Mouse (Mus musculus) limb, embryonic 15.5 days (tissue): ENCODE results near the gene Zfhx3. TPM values are rescaled to one million over a fixed set of nuclear protein-coding genes. Genes with fewer than 3 reads are reported as not detected.

Experiments
- ATAC-seq: fragments of 200-750 bp; cut with Nextera tagmentation; 2 replicates; pipeline ENCODE4 v1.8.0; 2017; ENCODE audit warnings: low read depth, moderate TSS enrichment; ENCODE audit not compliant: insufficient number of reproducible peaks, low FRiP score, low TSS enrichment
- H3K27ac ChIP-seq: fragments of 300-500 bp; sonication (generic); 2 replicates; pipeline ENCODE4 v1.5.1; 2015; ENCODE audit warnings: moderate library complexity, mild to moderate bottlenecking, inconsistent platforms
- H3K27me3 ChIP-seq: fragments of 300-500 bp; sonication (generic); 2 replicates; pipeline ENCODE4 v1.6.1; 2015; ENCODE audit warnings: inconsistent platforms
- H3K36me3 ChIP-seq: fragments of 300-500 bp; sonication (generic); 2 replicates; pipeline ENCODE4 v1.6.1; 2015; ENCODE audit warnings: inconsistent platforms
- H3K4me1 ChIP-seq: fragments of 300-500 bp; sonication (generic); 2 replicates; pipeline ENCODE4 v1.6.1; 2015; ENCODE audit warnings: inconsistent platforms
- H3K4me2 ChIP-seq: fragments of 300-500 bp; sonication (generic); 2 replicates; pipeline ENCODE4 v1.6.1; 2015; ENCODE audit warnings: mild to moderate bottlenecking, inconsistent platforms
- H3K4me3 ChIP-seq: fragments of 300-500 bp; sonication (generic); 2 replicates; pipeline ENCODE4 v1.5.1; 2015; ENCODE audit warnings: mild to moderate bottlenecking, inconsistent platforms
- H3K9ac ChIP-seq: fragments of 300-500 bp; sonication (generic); 2 replicates; pipeline ENCODE4 v1.6.1; 2015; ENCODE audit warnings: inconsistent platforms
- H3K9me3 ChIP-seq: fragments of 300-500 bp; sonication (generic); 2 replicates; pipeline ENCODE4 v1.6.1; 2016; ENCODE audit warnings: inconsistent platforms
- WGBS: fragments of 180-500 bp; shearing (Covaris S2); methylation state at CpG from one replicate; pipeline ENCODE4 v1.1.7; 2015; 5-methylcytosine and 5-hydroxymethylcytosine counted together
- polyA plus RNA-seq: library from polyadenylated mRNA; unstranded; fragments of >200 nt; fragmentation: Nextera tagmentation; extraction: Ambion mirVana; gene quantifications from 2 replicates; pipeline ENCODE4 v1.2.1, GENCODE M21; 2015

Zfhx3 gene
- polyA plus RNA-seq, 1 experiment from 2014 or later: 19.3 TPM

- H3K36me3 ChIP-seq: no peaks in the 10 kb centered on the region
- H3K4me2 ChIP-seq: no peak overlapping the region
- WGBS: 23% methylated on average over 12 of the region's 12 CpGs
- ATAC-seq: no peak
- no peaks in the 10 kb centered on the region for H3K27me3 ChIP-seq
- H3K4me3 ChIP-seq: no peak overlapping the region
- H3K9me3 ChIP-seq: no peaks in the 10 kb centered on the region
- H3K27ac ChIP-seq: no peak overlapping the region
- H3K9ac ChIP-seq: no peak overlapping the region
- H3K4me1 ChIP-seq: 0 out of 2 replicates have a peak, but pooled peaks cover 3% of the 10 kb centered on the region
Observed at GRCm38 (mm10) chr8:108061972-108062371, 119.5 kb downstream of the Zfhx3 start.

GRCm38 (mm10) chr8:108067111-108067510 is 124.7 kb downstream of the Zfhx3 start:
- Histone ChIP-seq H3K4me1 (peaks cover 9% of the 10 kb centered on the region; the same call in 1 of the 2 replicates), H3K36me3 (no peaks in the 10 kb centered on the region), H3K9me3 (no peaks in the 10 kb centered on the region), H3K9ac (no peak overlapping the region), H3K4me3 (no peak overlapping the region), H3K4me2 (no peak overlapping the region), H3K27me3 (0 out of 2 replicates have a peak, but pooled peaks cover 3% of the 10 kb centered on the region), H3K27ac (no peak overlapping the region)
- 75% methylated on average over 6 of the region's 6 CpGs for WGBS
- ATAC-seq: no peak

GRCm38 (mm10) chr8:108068195-108068594 is 125.8 kb downstream of the Zfhx3 start:
- WGBS: 17% methylated on average over 8 of the region's 8 CpGs
- no peak overlapping the region for H3K27ac ChIP-seq
- no peaks in the 10 kb centered on the region for H3K9me3 ChIP-seq
- no peak overlapping the region for H3K4me2 ChIP-seq
- no peak overlapping the region for H3K4me3 ChIP-seq
- no peak overlapping the region for H3K9ac ChIP-seq
- peaks cover 9% of the 10 kb centered on the region; the same call in 1 of the 2 replicates for H3K4me1 ChIP-seq
- H3K36me3 ChIP-seq: no peaks in the 10 kb centered on the region
- 0 out of 2 replicates have a peak, but pooled peaks cover 3% of the 10 kb centered on the region for H3K27me3 ChIP-seq
- ATAC-seq: no peak

GRCm38 (mm10) chr8:108070438-108070837 is 128.0 kb downstream of the Zfhx3 start:
- Histone ChIP-seq H3K9ac (no peak overlapping the region), H3K4me3 (no peak overlapping the region), H3K4me2 (no peak overlapping the region), H3K27me3 (0 out of 2 replicates have a peak, but pooled peaks cover 3% of the 10 kb centered on the region), H3K9me3 (no peaks in the 10 kb centered on the region), H3K4me1 (peaks cover 9% of the 10 kb centered on the region; the same call in 1 of the 2 replicates), H3K27ac (no peak overlapping the region), H3K36me3 (no peaks in the 10 kb centered on the region)
- no peak for ATAC-seq
- WGBS: 68% methylated on average over 4 of the region's 4 CpGs

GRCm38 (mm10) chr8:108072126-108072746 is 129.8 kb downstream of the Zfhx3 start:
- peaks cover 7% of the 10 kb centered on the region; the same call in 1 of the 2 replicates for H3K4me1 ChIP-seq
- 43% methylated on average over 2 of the region's 2 CpGs for WGBS

GRCm38 (mm10) chr8:108072853-108073252 is 130.4 kb downstream of the Zfhx3 start:
- 93% methylated on average over 5 of the region's 5 CpGs for WGBS

More at GRCm38 (mm10) chr8:108072126-108072746, 129.8 kb downstream of the Zfhx3 start:
- Histone ChIP-seq H3K4me3 (no peak overlapping the region), H3K9me3 (no peaks in the 10 kb centered on the region), H3K27ac (no peak overlapping the region), H3K9ac (no peak overlapping the region), H3K36me3 (no peaks in the 10 kb centered on the region), H3K27me3 (0 out of 2 replicates have a peak, but pooled peaks cover 3% of the 10 kb centered on the region), H3K4me2 (no peak overlapping the region)
- ATAC-seq: no peak

GRCm38 (mm10) chr8:108075176-108075575 is 132.7 kb downstream of the Zfhx3 start:
- H3K4me1 ChIP-seq: no peaks in the 10 kb centered on the region

More at GRCm38 (mm10) chr8:108072853-108073252, 130.4 kb downstream of the Zfhx3 start:
- H3K27me3 ChIP-seq: 0 out of 2 replicates have a peak, but pooled peaks cover 3% of the 10 kb centered on the region
- peaks cover 6% of the 10 kb centered on the region; the same call in 1 of the 2 replicates for H3K4me1 ChIP-seq
- no peaks in the 10 kb centered on the region for H3K36me3 ChIP-seq
- H3K9ac ChIP-seq: no peak overlapping the region
- no peak overlapping the region for H3K4me3 ChIP-seq
- H3K9me3 ChIP-seq: no peaks in the 10 kb centered on the region
- H3K4me2 ChIP-seq: no peak overlapping the region
- no peak for ATAC-seq
- H3K27ac ChIP-seq: no peak overlapping the region

GRCm38 (mm10) chr8:108078726-108079125 is 136.3 kb downstream of the Zfhx3 start:
- Histone ChIP-seq H3K4me1 (no peaks in the 10 kb centered on the region), H3K4me3 (no peak overlapping the region), H3K27me3 (no peaks in the 10 kb centered on the region), H3K36me3 (no peaks in the 10 kb centered on the region), H3K4me2 (no peak overlapping the region), H3K9me3 (no peaks in the 10 kb centered on the region), H3K9ac (no peak overlapping the region), H3K27ac (no peak overlapping the region)
- ATAC-seq: no peak
- WGBS: 68% methylated on average over 4 of the region's 4 CpGs

More at GRCm38 (mm10) chr8:108075176-108075575, 132.7 kb downstream of the Zfhx3 start:
- no peak overlapping the region for H3K9ac ChIP-seq
- 0 out of 2 replicates have a peak, but pooled peaks cover under 1% of the 10 kb centered on the region for H3K27me3 ChIP-seq
- ATAC-seq: no peak
- H3K27ac ChIP-seq: no peak overlapping the region
- no peak overlapping the region for H3K4me3 ChIP-seq
- no peaks in the 10 kb centered on the region for H3K36me3 ChIP-seq
- 72% methylated on average over 5 of the region's 5 CpGs for WGBS
- H3K4me2 ChIP-seq: no peak overlapping the region
- H3K9me3 ChIP-seq: no peaks in the 10 kb centered on the region

GRCm38 (mm10) chr8:108086913-108087312 is 144.5 kb downstream of the Zfhx3 start:
- no peaks in the 10 kb centered on the region for H3K9me3 ChIP-seq
- H3K36me3 ChIP-seq: no peaks in the 10 kb centered on the region
- 73% methylated on average over 4 of the region's 4 CpGs for WGBS
- H3K27me3 ChIP-seq: no peaks in the 10 kb centered on the region
- H3K27ac ChIP-seq: no peak overlapping the region
- H3K4me3 ChIP-seq: no peak overlapping the region
- H3K9ac ChIP-seq: no peak overlapping the region
- H3K4me1 ChIP-seq: peaks cover 4% of the 10 kb centered on the region; the same call in 1 of the 2 replicates
- no peak overlapping the region for H3K4me2 ChIP-seq
- ATAC-seq: no peak

GRCm38 (mm10) chr8:108089632-108090031 is 147.2 kb downstream of the Zfhx3 start:
- Histone ChIP-seq H3K36me3 (no peaks in the 10 kb centered on the region), H3K9ac (no peak overlapping the region), H3K4me2 (no peak overlapping the region), H3K4me1 (peaks cover 4% of the 10 kb centered on the region; the same call in 1 of the 2 replicates), H3K27ac (no peak overlapping the region), H3K4me3 (no peak overlapping the region), H3K27me3 (no peaks in the 10 kb centered on the region), H3K9me3 (no peaks in the 10 kb centered on the region)
- 29% methylated on average over 5 of the region's 5 CpGs for WGBS
- no peak for ATAC-seq

- no peak overlapping the region for H3K4me2 ChIP-seq
- no peak overlapping the region for H3K4me3 ChIP-seq
- H3K9me3 ChIP-seq: no peaks in the 10 kb centered on the region
- no peak overlapping the region for H3K27ac ChIP-seq
- no peaks in the 10 kb centered on the region for H3K36me3 ChIP-seq
- H3K27me3 ChIP-seq: no peaks in the 10 kb centered on the region
- H3K4me1 ChIP-seq: peaks cover 12% of the 10 kb centered on the region; the same call in 1 of the 2 replicates
- no peak for ATAC-seq
- H3K9ac ChIP-seq: no peak overlapping the region
- 79% methylated on average over 13 of the region's 13 CpGs for WGBS
Observed at GRCm38 (mm10) chr8:108098598-108098997, 156.2 kb downstream of the Zfhx3 start.

GRCm38 (mm10) chr8:108101131-108101530 is 158.7 kb downstream of the Zfhx3 start:
- ATAC-seq: no peak
- Histone ChIP-seq H3K36me3 (no peaks in the 10 kb centered on the region), H3K4me3 (no peak overlapping the region), H3K4me2 (peak overlapping the region; percentile 26), H3K9ac (no peak overlapping the region), H3K4me1 (peaks cover 20% of the 10 kb centered on the region), H3K9me3 (no peaks in the 10 kb centered on the region), H3K27ac (peak overlapping the region; percentile 59), H3K27me3 (peaks cover 6% of the 10 kb centered on the region; the same call in 1 of the 2 replicates)
- WGBS: 62% methylated on average over 8 of the region's 8 CpGs
